Mouse (Mus musculus): ENCODE measurements at regions not wholly inside any gene's neighbourhood (a gene's known extent, or its start where the extent isn't known, plus 50 kb on each side); places are given as distances from the start of the nearest gene placed in this dataset.

DNA sequence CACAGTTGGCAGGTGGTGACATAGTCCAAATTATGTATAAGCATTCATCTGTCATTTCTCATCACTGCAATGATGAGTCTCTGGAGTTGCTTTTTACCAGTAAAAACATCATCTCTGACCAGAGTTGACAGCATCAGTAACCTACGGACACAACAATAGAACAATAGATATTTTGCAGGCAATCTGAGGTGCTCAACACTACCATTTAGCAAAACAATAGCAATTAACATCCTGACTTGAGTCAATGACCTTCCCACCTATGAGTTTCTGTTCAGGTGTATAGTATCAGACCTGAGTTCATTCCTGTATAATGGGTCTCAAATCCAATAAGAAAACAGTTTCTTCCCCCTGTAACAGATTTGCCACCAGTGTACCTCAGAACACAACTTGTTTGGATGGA, 126.1 kb upstream of the Crygf start:
- no peak for TF ChIP-seq CTCF (conservative IDR thresholded peaks at IDR 0.05; ENCODE audit: low read length)
- no peak for TF ChIP-seq POU5F1 (IDR thresholded peaks at IDR 0.05; ENCODE audit: borderline replicate concordance, low read length)

Measured in E14TG2a.4 (cell line).